Mouse (Mus musculus) testis, adult 2 months (tissue): ENCODE measurements around the gene Mapk9.

Source experiments
- CTCF ChIP-seq: fragments of 200-500 bp; IDR thresholded peaks from 2 replicates; pipeline ENCODE4 v1.5.1; 2012; ENCODE audit warnings: low read depth, mild to moderate bottlenecking, inconsistent platforms, low read length, moderate library complexity; ENCODE audit not compliant: control insufficient read depth, insufficient read depth, insufficient replicate concordance
- POLR2A ChIP-seq: fragments of 200-500 bp; IDR thresholded peaks from 2 replicates; pipeline ENCODE4 v1.6.1; 2012; ENCODE audit warnings: low read depth, mild to moderate bottlenecking, inconsistent platforms, low read length, moderate library complexity; ENCODE audit not compliant: control insufficient read depth

DNA sequence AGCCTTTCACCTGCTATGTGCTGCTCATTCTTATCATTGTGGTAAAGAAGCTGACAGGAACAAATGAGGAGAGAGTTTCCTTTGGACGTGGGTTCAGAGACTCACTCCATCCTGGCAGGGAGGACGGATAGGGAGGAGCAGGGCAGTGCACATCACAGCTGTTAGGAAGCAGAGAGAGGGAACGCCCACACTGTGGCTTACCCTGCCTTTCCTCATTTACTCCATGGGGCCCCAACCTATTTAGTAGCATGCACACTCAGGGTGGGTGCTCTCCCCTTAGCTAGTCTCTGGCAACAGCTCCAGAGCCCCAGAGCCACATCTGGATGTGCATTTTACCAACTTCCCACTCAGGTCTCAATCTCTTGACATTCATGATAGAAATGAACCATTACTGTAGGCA is 3.8 kb upstream of the Mapk9 start:
- TF ChIP-seq POLR2A (no peak), CTCF (no peak)
